Mouse (Mus musculus) lung, embryonic 15.5 days (tissue): ENCODE data around the gene Ttc28. TPM values are rescaled to one million over a fixed set of nuclear protein-coding genes. Genes with fewer than 3 reads are reported as not detected.
A peak's percentile ranks its signal among the peaks of the same experiment; 100 is the strongest.

Experiments
- ATAC-seq: fragments of 200-750 bp; cut with Nextera tagmentation; 2 replicates; pipeline ENCODE4 v1.8.0; 2017; ENCODE audit warnings: moderate number of reproducible peaks, borderline replicate concordance; ENCODE audit not compliant: low FRiP score, low TSS enrichment; ENCODE audit errors: extremely low read depth
- H3K27ac ChIP-seq: fragments of 300-500 bp; sonication (generic); 2 replicates; pipeline ENCODE4 v1.5.1; 2015; ENCODE audit warnings: moderate library complexity, mild to moderate bottlenecking, inconsistent platforms
- H3K27me3 ChIP-seq: fragments of 300-500 bp; sonication (generic); 2 replicates; pipeline ENCODE4 v1.6.1; 2015; ENCODE audit warnings: inconsistent platforms
- H3K36me3 ChIP-seq: fragments of 300-500 bp; sonication (generic); 2 replicates; pipeline ENCODE4 v1.6.1; 2015; ENCODE audit warnings: inconsistent platforms
- H3K4me1 ChIP-seq: fragments of 300-500 bp; sonication (generic); 2 replicates; pipeline ENCODE4 v1.6.1; 2015; ENCODE audit warnings: inconsistent platforms
- H3K4me2 ChIP-seq: fragments of 300-500 bp; sonication (generic); 2 replicates; pipeline ENCODE4 v1.6.1; 2015; ENCODE audit warnings: inconsistent platforms, mild to moderate bottlenecking, moderate library complexity
- H3K4me3 ChIP-seq: fragments of 300-500 bp; sonication (generic); 2 replicates; pipeline ENCODE4 v1.5.1; 2015; ENCODE audit warnings: mild to moderate bottlenecking, inconsistent platforms
- H3K9ac ChIP-seq: fragments of 300-500 bp; sonication (generic); 2 replicates; pipeline ENCODE4 v1.6.1; 2015; ENCODE audit warnings: inconsistent platforms
- H3K9me3 ChIP-seq: fragments of 300-500 bp; sonication (generic); 2 replicates; pipeline ENCODE4 v1.6.1; 2016; ENCODE audit warnings: inconsistent platforms
- WGBS: fragments of 180-500 bp; shearing (Covaris S2); methylation state at CpG from one replicate; pipeline ENCODE4 v1.1.7; 2015; 5-methylcytosine and 5-hydroxymethylcytosine counted together
- polyA plus RNA-seq: library from polyadenylated mRNA; unstranded; fragments of >200 nt; fragmentation: Nextera tagmentation; extraction: Ambion mirVana; gene quantifications from 2 replicates; pipeline ENCODE4 v1.2.1, GENCODE M21; 2015

The Ttc28 gene
- polyA plus RNA-seq, 1 experiment from 2014 or later: 9.9 TPM

- H3K4me2 ChIP-seq: 0 out of 2 replicates have a peak overlapping the region, but pooled peaks have one; percentile 4
- WGBS: 22% methylated on average over 14 of the region's 14 CpGs
- no peak overlapping the region for H3K4me3 ChIP-seq
- peaks cover 35% of the 10 kb centered on the region for H3K4me1 ChIP-seq
- H3K27ac ChIP-seq: peak overlapping the region; percentile 85
- ATAC-seq: peak; percentile 84
- H3K9ac ChIP-seq: no peak overlapping the region
- H3K9me3 ChIP-seq: no peaks in the 10 kb centered on the region
- H3K27me3 ChIP-seq: no peaks in the 10 kb centered on the region
- H3K36me3 ChIP-seq: peaks cover 26% of the 10 kb centered on the region
Measured at GRCm38 (mm10) chr5:111228302-111229040, 348.9 kb downstream of the Ttc28 start.

GRCm38 (mm10) chr5:111229041-111229394 is 349.4 kb downstream of the Ttc28 start:
- Histone ChIP-seq H3K4me1 (peaks cover 35% of the 10 kb centered on the region), H3K36me3 (peaks cover 21% of the 10 kb centered on the region), H3K4me3 (no peak overlapping the region), H3K9ac (no peak overlapping the region), H3K27ac (peak overlapping the region; percentile 85), H3K4me2 (no peak overlapping the region), H3K27me3 (no peaks in the 10 kb centered on the region), H3K9me3 (no peaks in the 10 kb centered on the region)
- no peak for ATAC-seq
- 58% methylated on average over 12 of the region's 12 CpGs for WGBS

GRCm38 (mm10) chr5:111229671-111230070 is 350.1 kb downstream of the Ttc28 start:
- no peak overlapping the region for H3K4me2 ChIP-seq
- no peaks in the 10 kb centered on the region for H3K9me3 ChIP-seq
- peaks cover 38% of the 10 kb centered on the region for H3K4me1 ChIP-seq
- no peak overlapping the region for H3K4me3 ChIP-seq
- no peak for ATAC-seq
- 30% methylated on average over 3 of the region's 3 CpGs for WGBS
- H3K9ac ChIP-seq: no peak overlapping the region
- H3K27me3 ChIP-seq: no peaks in the 10 kb centered on the region
- H3K36me3 ChIP-seq: peaks cover 15% of the 10 kb centered on the region
- H3K27ac ChIP-seq: no peak overlapping the region

GRCm38 (mm10) chr5:111231044-111231443 is 351.4 kb downstream of the Ttc28 start:
- Histone ChIP-seq H3K4me1 (peaks cover 45% of the 10 kb centered on the region), H3K27me3 (no peaks in the 10 kb centered on the region), H3K4me2 (no peak overlapping the region), H3K9me3 (no peaks in the 10 kb centered on the region), H3K27ac (no peak overlapping the region), H3K9ac (no peak overlapping the region), H3K4me3 (no peak overlapping the region), H3K36me3 (peaks cover 6% of the 10 kb centered on the region; the same call in 1 of the 2 replicates)
- no peak for ATAC-seq
- 77% methylated on average over 13 of the region's 13 CpGs for WGBS

- WGBS: 71% methylated on average over 1 of the region's 1 CpGs
- H3K4me1 ChIP-seq: peaks cover 45% of the 10 kb centered on the region
Measured at GRCm38 (mm10) chr5:111231769-111232168, 352.2 kb downstream of the Ttc28 start.

GRCm38 (mm10) chr5:111233022-111233709 is 353.6 kb downstream of the Ttc28 start:
- Histone ChIP-seq H3K9me3 (no peaks in the 10 kb centered on the region), H3K36me3 (peaks cover 6% of the 10 kb centered on the region; the same call in 1 of the 2 replicates), H3K9ac (no peak overlapping the region), H3K27ac (no peak overlapping the region), H3K4me2 (no peak overlapping the region), H3K4me3 (no peak overlapping the region), H3K4me1 (peaks cover 33% of the 10 kb centered on the region), H3K27me3 (no peaks in the 10 kb centered on the region)
- no peak for ATAC-seq
- WGBS: 60% methylated on average over 24 of the region's 24 CpGs

More at GRCm38 (mm10) chr5:111231769-111232168, 352.2 kb downstream of the Ttc28 start:
- Histone ChIP-seq H3K9me3 (no peaks in the 10 kb centered on the region), H3K4me3 (no peak overlapping the region), H3K36me3 (peaks cover 6% of the 10 kb centered on the region; the same call in 1 of the 2 replicates), H3K27ac (no peak overlapping the region), H3K27me3 (no peaks in the 10 kb centered on the region), H3K9ac (no peak overlapping the region), H3K4me2 (no peak overlapping the region)
- no peak for ATAC-seq

- 45% methylated on average over 12 of the region's 12 CpGs for WGBS
- H3K27me3 ChIP-seq: no peaks in the 10 kb centered on the region
- no peak overlapping the region for H3K4me2 ChIP-seq
- ATAC-seq: peak; percentile 48; the same call in 1 of the 2 replicates
- H3K4me3 ChIP-seq: no peak overlapping the region
- peaks cover 14% of the 10 kb centered on the region for H3K4me1 ChIP-seq
- no peak overlapping the region for H3K9ac ChIP-seq
- H3K27ac ChIP-seq: no peak overlapping the region
- H3K9me3 ChIP-seq: no peaks in the 10 kb centered on the region
- 0 out of 2 replicates have a peak, but pooled peaks cover 2% of the 10 kb centered on the region for H3K36me3 ChIP-seq
Measured at GRCm38 (mm10) chr5:111235131-111235530, 355.5 kb downstream of the Ttc28 start.

- WGBS: 90% methylated on average over 9 of the region's 9 CpGs
- no peak for ATAC-seq
- Histone ChIP-seq H3K27me3 (no peaks in the 10 kb centered on the region), H3K9me3 (no peaks in the 10 kb centered on the region), H3K9ac (no peak overlapping the region), H3K4me2 (no peak overlapping the region), H3K36me3 (0 out of 2 replicates have a peak, but pooled peaks cover 2% of the 10 kb centered on the region), H3K4me1 (peaks cover 11% of the 10 kb centered on the region), H3K4me3 (no peak overlapping the region), H3K27ac (no peak overlapping the region)
Measured at GRCm38 (mm10) chr5:111237176-111237636, 357.6 kb downstream of the Ttc28 start.

- no peak overlapping the region for H3K27ac ChIP-seq
- H3K4me2 ChIP-seq: no peak overlapping the region
- 46% methylated on average over 7 of the region's 7 CpGs for WGBS
- ATAC-seq: 0 out of 2 replicates have a peak, but pooled peaks have one; percentile 24
- H3K4me3 ChIP-seq: no peak overlapping the region
- H3K27me3 ChIP-seq: no peaks in the 10 kb centered on the region
- H3K9ac ChIP-seq: no peak overlapping the region
- peaks cover 19% of the 10 kb centered on the region for H3K4me1 ChIP-seq
- H3K36me3 ChIP-seq: 0 out of 2 replicates have a peak, but pooled peaks cover 2% of the 10 kb centered on the region
- no peaks in the 10 kb centered on the region for H3K9me3 ChIP-seq
Measured at GRCm38 (mm10) chr5:111239223-111239622, 359.6 kb downstream of the Ttc28 start.

- Histone ChIP-seq H3K4me1 (peaks cover 14% of the 10 kb centered on the region; the same call in 1 of the 2 replicates), H3K4me2 (no peak overlapping the region), H3K9ac (no peak overlapping the region), H3K4me3 (no peak overlapping the region), H3K36me3 (0 out of 2 replicates have a peak, but pooled peaks cover 2% of the 10 kb centered on the region), H3K27me3 (no peaks in the 10 kb centered on the region), H3K9me3 (no peaks in the 10 kb centered on the region), H3K27ac (no peak overlapping the region)
- no peak for ATAC-seq
- WGBS: 29% methylated on average over 14 of the region's 14 CpGs
Measured at GRCm38 (mm10) chr5:111243447-111244040, 363.9 kb downstream of the Ttc28 start.

GRCm38 (mm10) chr5:111244061-111244460 is 364.5 kb downstream of the Ttc28 start:
- H3K36me3 ChIP-seq: no peaks in the 10 kb centered on the region
- H3K27me3 ChIP-seq: no peaks in the 10 kb centered on the region
- H3K4me2 ChIP-seq: no peak overlapping the region
- H3K4me1 ChIP-seq: peaks cover 14% of the 10 kb centered on the region; the same call in 1 of the 2 replicates
- no peaks in the 10 kb centered on the region for H3K9me3 ChIP-seq
- 53% methylated on average over 9 of the region's 9 CpGs for WGBS
- no peak overlapping the region for H3K4me3 ChIP-seq
- no peak for ATAC-seq
- H3K27ac ChIP-seq: no peak overlapping the region
- H3K9ac ChIP-seq: no peak overlapping the region
